In genomic region chr11:65203020-65203419, GRCm38 (mm10) we compare ENCODE assay signal across 29 mouse cellular contexts. TPM values are rescaled to one million over a fixed set of nuclear protein-coding genes. Genes with fewer than 3 reads are reported as not detected.
DNase-seq lines count a peak whose midpoint lies in the region; ATAC-seq and TF ChIP-seq lines count a peak whose summit lies in the region.
"Had no signal": no experiment of that assay in that cellular context is flagged by ENCODE, and none has a peak within 500 bp of the region (broad histone marks: within the 10 kb centered on the region; RNA-seq: fewer than 3 reads in every experiment).

No protein-coding gene starts in this region.

- WGBS in heart, embryonic 15.5 days, result 83% methylated on average over 1 of the region's 1 CpGs
- WGBS in kidney, postnatal 0 days, result 62% methylated on average over 1 of the region's 1 CpGs

- peaks cover 41% of the 10 kb centered on the region for H3K36me3 ChIP-seq in heart, embryonic 15.5 days
- no peaks in the 10 kb centered on the region for H3K36me3 ChIP-seq in kidney, postnatal 0 days (ENCODE audit: insufficient read depth, low read length)
- H3K36me3 ChIP-seq: embryonic facial prominence, embryonic 15.5 days; forebrain, embryonic 10.5 days; forebrain, embryonic 15.5 days; hindbrain, embryonic 10.5 days had no signal

- no peak overlapping the region for H3K4me2 ChIP-seq in heart, embryonic 15.5 days
- H3K4me2 ChIP-seq in kidney, postnatal 0 days (ENCODE audit: low read length), result no peak overlapping the region
- H3K4me2 ChIP-seq: embryonic facial prominence, embryonic 15.5 days; forebrain, embryonic 15.5 days; hindbrain, embryonic 14.5 days had no signal

- no peak for ATAC-seq in heart, embryonic 15.5 days (replicated peaks; ENCODE audit: insufficient number of reproducible peaks, insufficient read depth, low FRiP score, low read depth)
- no peak for ATAC-seq in kidney, postnatal 0 days (replicated peaks; ENCODE audit: low FRiP score, low read depth)
- ATAC-seq: activated CD4-positive, CD25-positive, alpha-beta regulatory T cell, adult 4 months; forebrain, embryonic 15.5 days; inflammation-experienced regulatory T-cells, adult 6 months; Patski had no signal

- no peak overlapping the region for H3K4me3 ChIP-seq in heart, embryonic 15.5 days
- H3K4me3 ChIP-seq in kidney, postnatal 0 days (replicated peaks; ENCODE audit: low read depth, low read length), result no peak overlapping the region
- H3K4me3 ChIP-seq: embryonic facial prominence, embryonic 15.5 days; erythroblast, embryonic 14.5 days; forebrain, embryonic 10.5 days; forebrain, embryonic 15.5 days; gastrocnemius, adult 2 months; hindbrain, embryonic 10.5 days had no signal

- H3K27ac ChIP-seq in heart, embryonic 15.5 days, result peak overlapping the region; percentile 43; the same call in 1 of the 2 replicates
- H3K27ac ChIP-seq in kidney, postnatal 0 days, result no peak overlapping the region
- H3K27ac ChIP-seq: embryonic facial prominence, embryonic 15.5 days; forebrain, embryonic 10.5 days; forebrain, embryonic 15.5 days; gastrocnemius, adult 2 months; hindbrain, embryonic 10.5 days; hindbrain, embryonic 14.5 days had no signal

- peak; percentile 17; the same call in 1 of the 2 replicates for TF ChIP-seq CTCF in kidney, postnatal 0 days (IDR thresholded peaks at IDR 0.05; ENCODE audit: low read depth)

- no peaks in the 10 kb centered on the region for H3K9me3 ChIP-seq in heart, embryonic 15.5 days (replicated peaks)
- no peaks in the 10 kb centered on the region for H3K9me3 ChIP-seq in kidney, postnatal 0 days (replicated peaks; ENCODE audit: low read length)
- H3K9me3 ChIP-seq: embryonic facial prominence, embryonic 15.5 days; forebrain, embryonic 10.5 days; forebrain, embryonic 15.5 days; hindbrain, embryonic 10.5 days had no signal

- H3K4me1 ChIP-seq in heart, embryonic 15.5 days (replicated peaks), result peaks cover 40% of the 10 kb centered on the region
- H3K4me1 ChIP-seq in kidney, postnatal 0 days (replicated peaks; ENCODE audit: insufficient read depth, low read length), result no peaks in the 10 kb centered on the region
- H3K4me1 ChIP-seq: embryonic facial prominence, embryonic 15.5 days; forebrain, embryonic 15.5 days had no signal

- H3K9ac ChIP-seq in heart, embryonic 15.5 days, result no peak overlapping the region
- no peak overlapping the region for H3K9ac ChIP-seq in kidney, postnatal 0 days (ENCODE audit: low read depth, low read length)
- H3K9ac ChIP-seq: embryonic facial prominence, embryonic 15.5 days; forebrain, embryonic 15.5 days; hindbrain, embryonic 14.5 days had no signal

- peak; percentile 35 for DNase-seq in heart, adult 11 months
- no peak for DNase-seq in heart, adult 9 months (ENCODE audit: low spot score in 2 of 2)
- no peak for DNase-seq in heart, adult 18-20 months
- no peak for DNase-seq in kidney, postnatal 0 days (ENCODE audit: low spot score)
- no peak for DNase-seq in kidney, postnatal 4 days
- peak; percentile 20 for DNase-seq in brain, adult 2 months (ENCODE audit: low read depth, low spot score)
- DNase-seq in right cerebral cortex, postnatal 25 days, result no peak
- DNase-seq: adrenal gland, postnatal 14 days; cerebellum, adult 2 months; cerebellum, postnatal 10 days; embryo, embryonic 11 days; gastrocnemius, adult 2 months; gastrocnemius, postnatal 25 days; heart, postnatal 10 days; kidney, adult 18-20 months had no signal

- no peaks in the 10 kb centered on the region for H3K27me3 ChIP-seq in heart, embryonic 15.5 days
- H3K27me3 ChIP-seq in kidney, postnatal 0 days (ENCODE audit: insufficient read depth, low read length), result no peaks in the 10 kb centered on the region
- H3K27me3 ChIP-seq: CH12.LX; embryonic facial prominence, embryonic 15.5 days; forebrain, embryonic 15.5 days had no signal

RNA-seq across cellular contexts. Expression of gene Arhgap44, which starts 40.3 kb away (rescaled TPM):
- polyA plus RNA-seq in heart, embryonic 15.5 days (2015; fragmentation: Nextera tagmentation; extraction: Ambion mirVana), result 10.5 and 12.9 TPM in 2 replicates
- total RNA-seq in heart, adult 18-20 months (2021), result 10 to 100 TPM; 21.5 to 23.3 TPM
- polyA plus RNA-seq in kidney, postnatal 0 days (2015; fragmentation: Nextera tagmentation; extraction: Ambion mirVana), result 6.3 and 8.0 TPM in 2 replicates
- total RNA-seq: CH12.LX; granulocyte monocyte progenitor cell, adult 5-6 weeks had no signal
- polyA plus RNA-seq: erythroblast, embryonic 14.5 days had no signal

RNA-seq across cellular contexts. Expression of gene 1700086D15Rik, which starts 43.3 kb away (rescaled TPM):
- polyA plus RNA-seq in heart, embryonic 15.5 days (2015; fragmentation: Nextera tagmentation; extraction: Ambion mirVana), result 0.11 TPM in 1 of 2 replicates, not detected in the other
- not detected for total RNA-seq in heart, adult 18-20 months (2021)
- not detected in 2 replicates for polyA plus RNA-seq in kidney, postnatal 0 days (2015; fragmentation: Nextera tagmentation; extraction: Ambion mirVana)
- total RNA-seq: CH12.LX; gastrocnemius, postnatal 25 days; granulocyte monocyte progenitor cell, adult 5-6 weeks had no signal
- polyA plus RNA-seq: activated CD4-positive, CD25-positive, alpha-beta regulatory T cell, adult 4 months; embryonic facial prominence, embryonic 11.5 days; embryonic facial prominence, embryonic 15.5 days; erythroblast, embryonic 14.5 days; forebrain, embryonic 10.5 days; hindbrain, embryonic 10.5 days; inflammation-experienced regulatory T-cells, adult 6 months; kidney, embryonic 14.5 days; Patski had no signal

Comparison
In these comparisons a context has a peak if more than half of its experiments do, and no peak if none do; other contexts are left out.
1. DNase-seq: peak in heart, adult 11 months (single experiment) and brain, adult 2 months (single experiment); none in heart, adult 9 months (0 of 2), heart, adult 18-20 months (0 of 2), kidney, postnatal 0 days (single experiment), kidney, postnatal 4 days (0 of 2) and right cerebral cortex, postnatal 25 days (single experiment).